Mouse (Mus musculus) liver, postnatal 0 days (tissue): ENCODE data around the gene Atp1a4.

Experiments used
- CTCF ChIP-seq: sonication (generic); IDR thresholded peaks from 2 replicates; pipeline ENCODE4 v1.5.1; 2016; ENCODE audit warnings: antibody characterized with exemption, low read depth
- EP300 ChIP-seq: IDR thresholded peaks from 2 replicates; pipeline ENCODE4 v1.6.1; 2016; ENCODE audit warnings: antibody characterized with exemption, low read depth, mild to moderate bottlenecking

GRCm38 (mm10) chr1:172183056-172183455 is 75.2 kb downstream of the Atp1a4 start:
- no peak for TF ChIP-seq CTCF
- no peak for TF ChIP-seq EP300
